Mouse (Mus musculus) duodenum, adult 2 months (tissue): ENCODE measurements around the gene Igsf6. TPM values are rescaled to one million over a fixed set of nuclear protein-coding genes. Genes with fewer than 3 reads are reported as not detected.

ENCODE experiments used
- polyA plus RNA-seq: library from polyadenylated mRNA; depleted of rRNA; stranded (reverse); fragments of >200 nt; gene quantifications from 2 replicates; pipeline ENCODE4 v1.2.3, GENCODE M21; 2012; ENCODE audit warnings: low replicate concordance; rRNA removed

Igsf6 gene
- 0.19 and 0.20 TPM in 2 replicates for polyA plus RNA-seq

DNA sequence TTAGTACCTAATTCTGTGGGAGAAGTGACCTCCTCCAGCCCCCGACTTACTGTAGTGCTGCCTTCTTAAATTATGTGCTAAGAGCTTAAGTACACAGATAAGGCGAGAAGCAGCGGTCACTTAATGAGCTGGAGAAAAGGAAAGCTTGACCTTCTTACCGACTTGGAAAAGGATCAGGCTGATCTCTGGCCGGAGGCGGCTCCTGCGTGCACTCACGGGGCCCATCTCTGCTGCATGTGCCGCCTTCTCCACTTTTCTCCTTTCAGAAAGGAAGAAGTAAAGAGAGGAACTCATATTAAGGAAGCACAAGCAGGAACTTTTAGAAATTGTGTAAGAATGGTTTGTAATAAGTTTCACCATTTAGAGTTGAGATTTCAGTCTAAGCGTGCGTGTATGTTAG is at the start of gene Igsf6:
Igsf6 (minus strand) TSS at position 292 of the 400 bp plus-strand sequence.

GRCm38 (mm10) chr7:121081350-121081749 is 7.0 kb upstream of the Igsf6 start, which contains the start of gene Otoa:
Gene Otoa, plus strand, starts transcription at chr7:121081650.

DNA sequence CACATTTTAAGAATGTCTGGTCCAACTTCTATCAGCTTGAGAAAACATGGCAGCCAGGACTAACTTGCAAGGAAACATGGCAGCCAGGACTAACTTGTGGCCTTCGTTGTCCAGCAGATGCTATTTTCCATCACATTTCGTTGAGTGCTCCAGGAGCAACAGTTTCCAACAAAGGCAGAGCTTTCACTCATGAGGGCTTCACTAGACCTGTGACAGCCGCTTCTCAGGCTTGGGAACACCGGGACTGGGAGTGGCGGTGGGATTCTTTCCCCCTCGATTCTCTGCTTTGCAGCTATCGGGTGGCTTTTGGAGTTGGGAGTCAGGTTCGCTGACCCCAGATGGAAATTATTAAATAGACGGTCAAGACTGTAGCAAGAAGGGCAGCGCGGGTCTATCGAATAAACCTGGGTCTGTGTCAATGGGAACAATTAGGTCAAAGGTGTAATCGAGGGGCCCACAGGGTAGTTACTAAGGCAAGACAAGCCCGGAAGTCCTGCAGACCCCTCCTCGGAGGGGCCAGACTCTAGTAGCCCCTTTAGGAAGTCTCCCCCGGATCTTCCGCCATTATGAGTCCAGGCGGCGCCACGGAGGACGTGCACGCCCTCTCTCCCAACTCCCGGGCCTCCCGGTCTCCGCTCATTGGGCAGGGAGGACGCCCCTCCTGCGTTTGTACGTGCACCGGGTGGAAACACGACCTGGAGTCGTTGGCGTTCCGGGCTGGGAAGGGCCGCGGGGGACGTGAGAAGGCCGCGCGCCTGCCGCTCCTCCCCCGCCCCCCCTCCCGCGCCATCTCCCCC is 40.3 kb downstream of the Igsf6 start, which contains the start of gene Mettl9:
Mettl9 (plus strand) TSS at position 590 of the 797 bp plus-strand sequence.

Other genes with a start within 250 kb of the Igsf6 start
- 6.8 and 7.6 TPM in 2 replicates for gene Eef2k, start 231.7 kb downstream of the Igsf6 start, polyA plus RNA-seq
- gene Polr3e, start 156.8 kb downstream of the Igsf6 start, polyA plus RNA-seq, result 9.0 and 11.5 TPM in 2 replicates
- 83.0 and 83.6 TPM in 2 replicates for gene Cdr2, start 92.3 kb downstream of the Igsf6 start, polyA plus RNA-seq
- gene Mfsd13b, start 92.1 kb downstream of the Igsf6 start, polyA plus RNA-seq, result 0.13 and 1.7 TPM in 2 replicates
- gene Mettl9, start 40.1 kb downstream of the Igsf6 start, polyA plus RNA-seq, result 18.3 and 34.9 TPM in 2 replicates
- gene Otoa, start 7.1 kb upstream of the Igsf6 start, polyA plus RNA-seq, result 0.26 and 0.88 TPM in 2 replicates